Mouse (Mus musculus) adrenal gland, postnatal 10 days (tissue): ENCODE results near the gene Ptpn12. TPM values are rescaled to one million over a fixed set of nuclear protein-coding genes. Genes with fewer than 3 reads are reported as not detected.

Source experiments
- DNase-seq: peaks from one replicate; pipeline ENCODE4 v3.0.0; 2021; ENCODE audit warnings: mixed read lengths
- long read RNA-seq, 2 experiments: library from polyadenylated mRNA; stranded (forward); transcript quantifications; one replicate each; pipeline ENCODE4 v2.0.0; 2021
- total RNA-seq, 2 experiments: library from RNA; stranded (reverse); gene quantifications; 2 replicates each; pipeline ENCODE4 v1.2.3; 2021

The Ptpn12 gene
- total RNA-seq, result 10 to 100 TPM; 44.9 to 53.5 TPM
- long read RNA-seq, experiment 1, transcript Ptpn12-201 (18 exons, 3,280 nt), result major isoform, 7 of 19 reads
- long read RNA-seq, experiment 1, partial matches to known transcripts, result 7 of 19 reads
- long read RNA-seq, experiment 1, other reads (novel, unspliced or antisense), result 5 of 19 reads
- long read RNA-seq, experiment 2, partial matches to known transcripts, result 2 of 5 reads
- long read RNA-seq, experiment 2, other reads (novel, unspliced or antisense), result 1 of 5 reads

GRCm38 (mm10) chr5:21055820-21056531, at the start of gene Ptpn12:
Gene Ptpn12 (minus strand): TSS chr5:21055911.
- peak; percentile 99 for DNase-seq

GRCm38 (mm10) chr5:21091179-21091578, 35.5 kb upstream of the Ptpn12 start:
- no peak for DNase-seq

GRCm38 (mm10) chr5:21057217-21057616, 1.5 kb upstream of the Ptpn12 start:
- no peak for DNase-seq

DNA sequence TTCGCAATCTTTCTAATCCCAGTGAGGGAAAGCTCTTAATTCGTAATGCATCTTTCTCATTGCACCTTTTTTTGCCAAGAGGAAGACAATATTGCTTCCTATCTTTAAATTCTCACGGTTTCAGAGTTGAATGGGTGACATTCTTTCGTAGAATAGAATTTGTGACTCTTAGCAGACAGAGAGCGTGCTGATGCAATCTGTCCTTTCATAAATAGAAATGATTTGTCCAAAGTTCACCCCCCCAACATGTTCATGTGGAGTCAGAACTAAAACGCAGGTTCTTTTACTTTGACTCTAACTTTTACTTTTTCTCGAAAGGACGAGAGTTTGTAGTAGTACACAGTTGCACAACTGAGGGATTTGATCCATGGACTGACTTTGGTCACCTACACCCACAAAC, 884 bp upstream of the Ptpn12 start:
- peak; percentile 4 for DNase-seq

DNA sequence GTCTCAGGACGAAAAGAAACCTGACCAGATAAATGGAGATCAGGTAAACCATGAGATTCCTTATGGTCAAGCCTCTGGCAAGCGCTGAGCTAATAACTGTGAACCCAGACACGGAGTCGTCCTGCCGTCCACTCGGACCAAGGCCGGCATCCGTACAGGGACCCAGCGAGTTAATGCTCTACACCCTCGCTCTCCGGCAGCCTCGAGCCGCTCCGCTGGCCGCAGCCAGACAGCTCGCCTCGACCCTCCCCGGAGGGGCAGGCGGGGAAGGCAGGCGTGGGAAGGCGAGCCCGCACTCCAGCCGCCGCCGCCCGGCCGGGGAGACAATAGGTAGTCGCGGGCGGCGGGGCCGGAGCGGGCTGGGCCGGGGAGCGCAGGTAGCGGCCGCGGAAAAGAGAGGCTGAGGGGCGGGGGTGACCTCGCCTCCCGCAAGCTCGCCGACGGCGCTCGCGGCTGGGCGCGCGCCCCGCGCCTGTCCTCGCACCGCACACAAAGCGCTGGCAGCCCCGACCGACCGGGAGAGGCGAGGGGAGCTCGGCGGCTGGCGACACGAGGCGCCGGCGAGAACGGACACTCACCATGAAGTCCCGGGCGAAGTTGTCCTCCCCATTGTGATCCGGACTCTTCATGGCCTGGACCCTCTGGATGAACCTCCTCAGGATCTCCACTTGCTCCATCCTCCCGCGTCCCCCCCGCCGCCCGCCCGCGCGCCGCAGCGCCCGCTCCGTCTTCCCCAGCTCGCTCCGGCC, 466 bp downstream of the Ptpn12 start:
- peak; percentile 72 for DNase-seq

DNA sequence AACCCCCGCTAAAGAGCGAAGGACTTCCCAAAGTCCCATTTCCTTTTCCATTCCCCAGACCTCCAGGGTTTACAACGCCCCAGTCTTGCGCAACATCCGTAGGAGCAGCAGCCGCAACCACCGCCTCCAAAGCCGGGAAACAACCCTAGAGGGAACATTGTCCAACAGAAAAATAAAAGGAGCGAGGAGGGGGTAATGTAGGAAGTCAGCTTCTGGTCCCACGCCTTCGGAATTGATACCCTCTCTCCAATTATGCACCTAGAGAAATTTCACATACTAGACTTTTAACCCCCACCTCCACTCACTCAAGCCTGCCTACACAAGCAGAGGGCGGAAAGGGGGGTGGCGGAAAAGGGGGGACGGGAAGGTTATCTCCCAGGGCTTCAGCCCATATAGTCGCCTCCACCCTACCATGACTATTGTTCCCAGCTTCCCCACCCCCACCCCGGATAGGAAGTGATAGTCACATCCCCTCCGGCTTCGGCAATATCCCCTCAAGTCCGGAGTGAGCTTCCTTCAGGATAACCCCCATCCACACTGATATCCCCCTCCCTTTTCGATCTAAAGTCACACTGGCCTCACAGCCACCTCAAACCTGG, 1.1 kb downstream of the Ptpn12 start:
- peak; percentile 87 for DNase-seq

DNA sequence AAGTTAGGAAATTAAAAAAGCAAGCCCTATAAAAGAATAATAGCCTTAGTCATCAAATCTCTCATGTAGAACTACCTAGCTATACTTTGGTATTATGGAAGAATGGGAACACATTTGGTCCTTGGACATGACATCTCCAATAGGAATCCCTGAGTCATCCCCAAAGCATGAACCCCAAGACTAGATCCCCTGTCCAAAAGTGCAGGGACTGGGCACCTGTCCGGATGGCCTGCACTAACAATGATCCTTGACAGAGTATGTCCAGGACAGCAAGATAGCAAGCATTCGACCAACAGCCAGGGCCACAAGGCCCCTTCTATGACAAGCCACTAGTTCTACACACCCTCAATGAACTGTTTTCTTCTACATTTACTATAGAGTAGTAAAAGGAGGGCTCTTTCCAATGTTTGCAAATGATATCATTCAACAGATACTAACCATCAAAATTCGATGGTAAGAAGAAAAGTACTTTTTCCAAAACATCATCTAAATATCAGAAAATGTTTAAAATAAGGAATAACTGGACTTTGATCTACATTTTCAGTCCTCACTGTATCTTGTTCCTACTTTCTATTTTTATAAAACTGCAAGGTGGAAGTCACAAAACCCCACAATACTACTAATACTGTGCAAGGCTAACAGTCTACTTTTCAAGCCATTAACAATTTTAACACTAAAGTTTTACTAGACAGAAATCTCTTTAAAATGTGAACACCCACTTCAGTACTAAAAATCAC, 2.0 kb downstream of the Ptpn12 start:
- DNase-seq, result peak; percentile 14

- no peak for DNase-seq
Measured at GRCm38 (mm10) chr5:21052521-21052920, 3.2 kb downstream of the Ptpn12 start.

- DNase-seq, result no peak
Measured at GRCm38 (mm10) chr5:21050770-21051122, 5.0 kb downstream of the Ptpn12 start.

GRCm38 (mm10) chr5:21050061-21050769, 5.5 kb downstream of the Ptpn12 start:
- no peak for DNase-seq

DNA sequence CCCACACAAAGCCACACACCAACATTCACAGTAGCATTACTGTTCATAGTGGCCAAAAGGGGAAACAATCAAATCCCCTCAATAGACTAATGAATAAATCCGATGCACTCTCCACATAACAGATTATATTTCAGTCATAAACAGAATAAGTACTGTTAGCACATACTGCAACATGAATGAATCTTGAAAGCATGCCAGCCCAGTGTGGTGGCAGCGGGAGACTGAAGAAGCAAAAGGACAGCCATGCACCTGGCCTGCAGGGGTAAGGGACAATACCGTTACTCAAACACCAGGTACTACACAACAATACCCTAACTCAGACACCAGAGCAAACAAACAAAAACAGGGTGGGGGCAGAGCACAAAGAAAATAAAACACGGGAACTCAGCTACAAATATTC, 6.7 kb downstream of the Ptpn12 start:
- DNase-seq, result no peak

GRCm38 (mm10) chr5:21047114-21047513, 8.6 kb downstream of the Ptpn12 start:
- no peak for DNase-seq

GRCm38 (mm10) chr5:21046150-21047048, 9.3 kb downstream of the Ptpn12 start:
- no peak for DNase-seq

- DNase-seq, result no peak
Measured at GRCm38 (mm10) chr5:21045462-21045861, 10.2 kb downstream of the Ptpn12 start.

- DNase-seq, result no peak
Measured at GRCm38 (mm10) chr5:21038100-21038499, 17.6 kb downstream of the Ptpn12 start.

GRCm38 (mm10) chr5:21035689-21036480, 19.8 kb downstream of the Ptpn12 start:
- no peak for DNase-seq

DNA sequence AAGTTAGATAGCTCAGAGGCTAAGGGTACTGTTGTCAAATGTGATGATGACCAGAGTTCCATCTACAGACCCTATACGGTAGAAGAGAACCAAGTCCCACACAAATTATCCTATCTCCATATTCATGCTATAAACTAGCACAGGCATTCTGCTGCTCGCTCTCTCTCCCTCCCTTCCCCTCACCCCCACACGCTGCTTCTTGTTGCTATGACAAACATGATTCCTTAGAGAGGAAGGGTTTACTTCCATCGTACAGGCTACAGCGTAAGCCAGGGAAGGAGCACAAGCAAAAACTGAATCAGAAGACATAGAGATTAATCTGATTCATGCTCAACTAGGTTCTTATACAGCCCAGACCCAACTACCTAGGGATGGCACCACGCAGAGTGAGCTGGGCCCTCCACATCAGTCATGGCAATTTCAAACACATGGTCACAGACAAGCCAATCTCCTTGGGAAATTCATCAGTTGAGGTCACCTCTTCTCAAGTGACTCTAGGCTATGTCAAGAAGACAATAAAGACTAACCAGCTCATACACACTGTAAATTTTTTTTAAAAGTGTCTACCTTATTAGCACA, 21.2 kb downstream of the Ptpn12 start:
- DNase-seq, result no peak

DNA sequence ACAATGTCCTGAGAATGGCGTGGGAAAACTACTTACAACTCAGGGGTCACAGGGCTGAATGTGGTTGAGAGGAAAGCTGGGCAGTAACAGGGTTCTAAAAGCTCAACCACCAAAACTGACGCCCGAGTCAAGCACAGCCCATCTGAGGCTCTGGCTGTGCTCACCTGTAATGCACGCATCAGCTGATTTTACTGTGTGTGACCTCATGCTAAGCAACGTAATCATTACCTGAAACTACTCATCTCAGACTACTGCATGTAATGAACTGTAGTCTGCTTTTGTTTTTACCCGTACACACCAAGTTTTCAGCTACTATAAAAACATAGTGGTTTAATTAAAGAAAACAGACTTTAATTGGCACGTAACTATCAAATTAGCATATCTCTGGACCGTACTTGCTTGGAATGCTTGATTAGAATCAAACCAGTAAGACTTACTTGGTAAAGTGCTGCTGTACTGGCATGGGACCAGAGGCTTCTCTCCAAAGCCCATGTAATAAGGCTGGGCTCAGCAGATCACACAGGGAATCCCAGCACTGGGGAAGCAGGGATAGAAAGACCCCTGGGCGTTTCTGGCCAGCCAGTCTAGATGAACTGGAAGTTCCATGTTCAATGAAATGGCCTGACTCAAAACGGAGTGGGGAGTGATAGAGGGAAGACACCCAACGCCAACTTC, 22.2 kb downstream of the Ptpn12 start:
- no peak for DNase-seq

- no peak for DNase-seq
Measured at GRCm38 (mm10) chr5:21032626-21033025, 23.1 kb downstream of the Ptpn12 start.
